Mouse (Mus musculus) kidney, embryonic 16.5 days (tissue): Measurements from ENCODE around the gene Elmod3. TPM values are rescaled to one million over a fixed set of nuclear protein-coding genes. Genes with fewer than 3 reads are reported as not detected.

Experiments used
- polyA plus RNA-seq: library from polyadenylated mRNA; unstranded; fragments of >200 nt; fragmentation: Nextera tagmentation; extraction: Ambion mirVana; gene quantifications from 2 replicates; pipeline ENCODE4 v1.2.1, GENCODE M21; 2015

The Elmod3 gene
- polyA plus RNA-seq, 1 experiment from 2014 or later = 18.9 TPM

Other genes starting within 250 kb of the Elmod3 start
- 40.8 and 43.9 TPM in 2 replicates for gene Tmem150a, start 243.0 kb downstream of the Elmod3 start, polyA plus RNA-seq
- gene Rnf181, start 231.5 kb downstream of the Elmod3 start, polyA plus RNA-seq = 153 and 164 TPM in 2 replicates
- 35.7 and 42.5 TPM in 2 replicates for gene Vamp5, start 217.9 kb downstream of the Elmod3 start, polyA plus RNA-seq
- 154 and 180 TPM in 2 replicates for gene Vamp8, start 207.7 kb downstream of the Elmod3 start, polyA plus RNA-seq
- gene Ggcx, start 184.1 kb downstream of the Elmod3 start, polyA plus RNA-seq = 31.4 and 35.6 TPM in 2 replicates
- 456 and 460 TPM in 2 replicates for gene Mat2a, start 158.9 kb downstream of the Elmod3 start, polyA plus RNA-seq
- gene Sh2d6, start 76.7 kb downstream of the Elmod3 start, polyA plus RNA-seq = 0.17 TPM in 1 of 2 replicates, not detected in the other
- 83.1 and 94.3 TPM in 2 replicates for gene Capg, start 54.0 kb downstream of the Elmod3 start, polyA plus RNA-seq
- 33.8 and 36.0 TPM in 2 replicates for gene Retsat, start 62 bp upstream of the Elmod3 start, polyA plus RNA-seq
- gene Tgoln1, start 18.6 kb upstream of the Elmod3 start, polyA plus RNA-seq = 43.3 and 46.3 TPM in 2 replicates
- gene Tcf7l1, start 190.8 kb upstream of the Elmod3 start, polyA plus RNA-seq = 31.5 and 35.6 TPM in 2 replicates